Mouse (Mus musculus) induced T-regulatory cell, adult 2 months (primary cell): Measurements from ENCODE around the gene Syt8.

Experiments
- DNase-seq: peaks from one replicate; pipeline ENCODE4 v3.0.0-alpha.2; 2012; ENCODE audit warnings: low read depth

The Syt8 gene

GRCm38 (mm10) chr7:142408686-142409085 is 26.0 kb upstream of the Syt8 start:
- DNase-seq, result no peak

DNA sequence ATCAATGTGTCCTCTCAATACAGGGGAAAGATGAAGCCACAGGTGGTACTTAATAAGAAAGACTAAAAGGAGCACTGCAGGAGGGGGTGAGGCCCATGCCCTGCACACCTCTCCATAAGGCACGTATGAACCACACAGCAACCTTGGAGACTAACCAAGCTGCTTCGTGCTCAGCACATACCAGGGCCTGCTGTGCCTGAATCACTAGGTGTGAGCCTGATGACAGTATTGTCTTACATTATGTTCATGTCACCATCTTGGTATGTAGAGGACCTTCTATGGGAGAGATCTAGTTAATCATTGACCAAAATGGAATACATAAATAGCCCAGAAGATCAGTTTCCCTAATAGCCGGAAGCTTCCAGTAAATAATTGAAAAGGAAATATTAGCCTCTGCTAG is 25.0 kb upstream of the Syt8 start:
- DNase-seq, result no peak

DNA sequence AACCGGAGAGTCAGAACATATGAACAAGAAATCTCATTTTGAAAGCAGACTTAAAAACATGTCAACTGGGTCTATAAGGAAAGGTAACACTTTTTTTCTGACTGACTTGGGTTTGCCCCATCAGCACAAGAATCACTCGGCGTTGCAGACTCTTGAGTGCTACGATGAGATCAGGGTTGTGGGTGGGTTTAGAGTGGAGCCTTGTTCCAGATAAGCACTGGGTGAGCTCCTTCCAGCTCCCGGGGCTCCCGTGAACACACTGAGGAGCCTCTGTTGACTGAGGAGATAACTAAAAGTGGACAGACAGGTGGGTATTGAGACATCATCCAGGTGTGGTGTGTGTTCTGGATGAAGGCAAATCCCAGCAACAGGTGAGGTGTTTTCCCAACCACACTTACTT is 21.4 kb upstream of the Syt8 start:
- DNase-seq, result no peak

- no peak for DNase-seq
Measured at GRCm38 (mm10) chr7:142415314-142415713, 19.3 kb upstream of the Syt8 start.

GRCm38 (mm10) chr7:142416225-142416624 is 18.4 kb upstream of the Syt8 start:
- DNase-seq, result no peak

- DNase-seq, result no peak
Measured at GRCm38 (mm10) chr7:142418027-142418426, 16.6 kb upstream of the Syt8 start.

DNA sequence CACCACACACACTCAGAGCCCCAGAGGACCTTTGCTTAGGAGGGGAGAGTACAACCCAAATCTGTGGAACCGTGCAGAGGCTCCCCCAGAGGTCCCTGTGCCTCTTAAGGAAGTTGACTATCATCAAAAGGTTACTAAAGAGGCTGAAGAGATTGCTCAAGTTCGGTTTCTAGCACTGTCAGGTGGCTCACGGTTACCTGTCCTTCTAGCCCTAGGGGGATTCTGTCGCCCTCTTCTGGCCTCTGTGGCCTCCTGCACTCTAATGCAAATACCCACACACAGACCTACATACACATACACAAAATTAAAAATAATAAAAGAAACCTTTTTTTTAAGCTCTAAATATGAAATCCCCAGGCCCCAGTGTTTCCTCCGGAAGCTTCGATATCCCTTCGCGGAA is 16.0 kb upstream of the Syt8 start:
- no peak for DNase-seq

- no peak for DNase-seq
Measured at GRCm38 (mm10) chr7:142419887-142420286, 14.8 kb upstream of the Syt8 start.

- no peak for DNase-seq
Measured at GRCm38 (mm10) chr7:142421826-142422225, 12.8 kb upstream of the Syt8 start.

DNA sequence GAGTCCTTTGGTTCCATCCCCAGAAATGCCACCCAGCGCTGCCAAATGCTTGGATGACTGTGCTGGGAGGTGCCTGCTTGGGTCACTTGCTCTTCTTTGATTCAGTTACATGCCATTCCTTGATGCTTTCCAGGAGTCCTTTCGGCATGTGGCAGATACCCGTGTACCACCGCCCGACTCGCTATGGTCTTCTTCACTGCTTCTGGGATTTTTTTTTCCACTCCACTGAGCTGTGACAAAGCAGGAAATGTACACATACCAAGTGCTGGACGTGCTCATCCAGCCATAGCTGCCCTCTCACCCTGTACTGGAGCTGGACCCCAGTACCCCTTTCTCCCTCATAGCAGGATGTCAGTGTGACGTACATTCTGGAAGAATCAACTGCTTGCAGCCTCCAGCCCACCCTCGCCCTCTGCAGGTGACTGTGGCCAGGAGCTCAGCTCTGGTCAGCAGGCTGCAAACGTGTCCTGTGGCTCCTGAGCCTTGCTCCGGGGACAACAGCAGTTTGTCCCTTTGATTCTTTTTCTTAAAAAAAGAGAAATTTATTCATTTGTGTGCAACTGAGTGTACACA is 8.9 kb upstream of the Syt8 start:
- DNase-seq, result no peak

GRCm38 (mm10) chr7:142428213-142428612 is 6.4 kb upstream of the Syt8 start:
- DNase-seq, result peak; percentile 27

GRCm38 (mm10) chr7:142430160-142430678 is 4.4 kb upstream of the Syt8 start:
- no peak for DNase-seq

GRCm38 (mm10) chr7:142431106-142431505 is 3.5 kb upstream of the Syt8 start:
- no peak for DNase-seq

DNA sequence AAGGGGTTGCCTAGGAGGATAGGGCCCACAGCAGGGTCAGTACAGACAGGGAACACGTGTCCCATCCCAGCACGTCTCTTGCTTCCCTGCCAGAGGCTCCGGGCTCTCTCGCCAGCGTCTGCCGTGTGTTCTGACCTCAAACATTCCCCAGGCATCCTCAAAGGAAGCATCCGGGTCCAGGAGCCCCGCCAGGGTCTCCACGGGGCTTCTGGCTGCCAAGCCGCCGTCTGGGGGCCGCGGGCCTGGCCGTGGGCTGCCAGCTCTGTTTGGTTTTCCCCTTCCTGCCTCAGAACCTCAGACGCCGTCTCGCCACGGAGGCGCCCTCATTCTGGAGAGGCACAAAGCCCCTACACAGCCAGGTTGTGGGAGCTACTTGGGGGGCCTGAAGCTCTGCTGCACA is 1.0 kb upstream of the Syt8 start:
- no peak for DNase-seq

DNA sequence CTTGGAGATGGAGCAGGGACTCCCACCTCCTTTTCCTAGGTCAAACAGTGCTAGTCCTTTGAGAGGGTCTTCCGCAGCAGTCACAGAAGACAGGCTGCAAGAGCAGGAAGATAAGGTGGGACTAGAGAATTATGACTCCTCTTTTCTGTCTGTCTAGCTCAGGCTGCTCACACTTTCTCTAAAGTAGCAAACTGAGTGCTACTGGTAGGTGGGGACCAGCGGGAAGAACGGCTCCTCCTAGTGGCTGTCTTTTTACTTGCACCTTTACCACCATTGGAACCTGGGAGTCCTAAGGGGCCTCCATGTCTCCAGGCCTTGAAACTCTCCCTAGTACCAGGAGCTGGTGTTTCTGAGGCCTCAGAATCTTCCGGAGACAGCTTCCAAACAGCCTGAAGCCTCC is 874 bp downstream of the Syt8 start:
- peak; percentile 83 for DNase-seq

GRCm38 (mm10) chr7:142437324-142437723 is 2.7 kb downstream of the Syt8 start:
- no peak for DNase-seq

GRCm38 (mm10) chr7:142439966-142440365 is 5.3 kb downstream of the Syt8 start:
- DNase-seq, result no peak

- peak; percentile 49 for DNase-seq
Measured at GRCm38 (mm10) chr7:142440657-142441114, 6.0 kb downstream of the Syt8 start.

DNA sequence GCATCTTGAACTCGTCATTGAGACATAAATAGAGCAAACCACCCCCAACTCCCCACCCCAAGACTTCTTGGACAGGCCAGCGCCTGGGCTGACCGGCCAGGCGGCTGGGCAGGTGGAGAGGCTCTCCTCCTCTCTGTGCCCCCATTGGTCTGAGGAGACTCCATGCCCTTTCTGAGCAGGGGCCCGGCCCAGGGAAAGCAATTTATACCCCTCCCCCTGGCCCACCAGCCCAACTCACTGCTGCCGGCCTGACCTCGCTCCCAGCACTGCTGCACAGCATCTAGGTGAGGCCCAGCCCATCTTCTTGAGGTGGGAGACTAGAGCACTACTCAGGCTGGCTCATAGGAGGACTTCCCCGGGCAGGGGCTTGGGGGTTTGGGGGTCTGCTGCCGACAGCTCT is 6.9 kb downstream of the Syt8 start, which contains the start of gene Tnni2:
TSS of gene Tnni2 (plus strand) at position 224 of the 400 bp plus-strand sequence.
- DNase-seq, result no peak

- no peak for DNase-seq
Measured at GRCm38 (mm10) chr7:142442081-142442907, 7.6 kb downstream of the Syt8 start.

GRCm38 (mm10) chr7:142442908-142443420 is 8.3 kb downstream of the Syt8 start:
- DNase-seq, result no peak

GRCm38 (mm10) chr7:142443474-142443873 is 8.8 kb downstream of the Syt8 start:
- no peak for DNase-seq

DNA sequence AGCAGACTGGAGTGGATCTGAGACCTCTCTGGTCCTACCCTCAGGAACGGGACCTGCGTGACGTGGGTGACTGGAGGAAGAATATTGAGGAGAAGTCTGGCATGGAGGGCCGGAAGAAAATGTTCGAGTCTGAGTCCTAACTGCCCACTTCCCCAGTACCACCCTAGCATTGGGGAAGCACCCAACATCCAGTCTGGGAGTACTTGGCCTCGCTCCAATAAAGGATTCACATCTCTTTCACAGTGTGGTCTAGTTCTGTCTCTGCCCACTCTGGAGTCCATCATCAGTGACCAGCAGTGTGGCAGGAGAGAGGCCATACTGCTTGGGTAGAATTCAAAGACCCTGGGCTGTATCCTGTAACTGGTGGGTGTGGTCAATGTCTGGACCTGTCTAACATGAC is 9.5 kb downstream of the Syt8 start:
- DNase-seq, result no peak
